Comparison of ENCODE assay signal across 11 mouse cellular contexts in the genomic region with DNA sequence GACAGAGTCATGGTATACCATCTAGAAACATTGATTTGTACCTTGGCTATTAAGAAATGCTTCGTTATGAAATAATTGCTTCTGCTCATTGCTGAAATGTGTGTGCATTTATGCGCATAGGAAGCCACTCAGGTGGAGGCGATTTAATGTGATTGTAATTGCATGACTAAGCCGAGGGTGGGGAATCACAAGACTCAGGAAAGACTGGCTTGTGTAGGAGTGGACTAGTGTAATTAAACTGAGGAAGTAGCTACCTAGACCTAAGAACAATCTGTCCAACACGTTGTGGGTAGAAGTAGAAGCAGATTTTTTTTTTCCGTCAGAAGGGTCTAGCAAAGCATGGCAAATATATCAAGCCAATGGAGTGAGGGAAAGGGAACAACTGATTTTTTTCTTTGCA.
"Had no signal": no experiment of that assay in that cellular context is flagged by ENCODE, and none has a peak within 500 bp of the region (broad histone marks: within the 10 kb centered on the region; RNA-seq: fewer than 3 reads in every experiment).

No protein-coding gene starts in this region.

- DNase-seq: kidney, adult 2 months; kidney, postnatal 25 days; liver, embryonic 13.5 days; lung, adult 2 months; lung, postnatal 14 days; lung, postnatal 4 days; midbrain, embryonic 14.5 days; thymus, postnatal 25 days had no signal

- H3K27ac ChIP-seq: kidney, postnatal 0 days; liver, embryonic 13.5 days; stomach, postnatal 0 days had no signal

- H3K4me3 ChIP-seq: liver, embryonic 13.5 days had no signal

- ATAC-seq: intestine, postnatal 0 days had no signal
